Mouse (Mus musculus): ENCODE measurements around the gene Pde2a. TPM values are rescaled to one million over a fixed set of nuclear protein-coding genes. Genes with fewer than 3 reads are reported as not detected.

The Pde2a gene
- total RNA-seq, 1 experiment from 2014 or later = 68.1 TPM

DNA sequence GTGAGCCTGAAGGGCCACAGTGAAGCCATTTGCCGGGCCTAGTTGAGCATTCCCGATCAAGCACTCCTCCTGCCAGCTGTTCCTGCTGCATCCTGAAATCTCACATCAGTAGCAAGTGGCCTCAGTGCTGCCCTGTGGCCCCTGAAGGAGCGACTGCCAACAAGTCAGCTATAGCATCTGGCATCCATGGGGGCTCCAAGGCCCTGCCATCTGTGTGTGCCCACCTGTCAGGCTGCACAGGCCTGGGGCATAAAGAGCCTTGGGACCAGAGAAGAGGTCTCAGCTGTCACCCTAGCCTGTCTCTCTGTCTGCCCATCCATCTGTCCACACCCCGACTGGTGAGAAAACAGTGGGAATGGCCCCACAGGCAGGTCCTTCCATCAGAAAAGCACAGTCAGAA lies 43.4 kb downstream of the Pde2a start:
- no peak for ATAC-seq (ENCODE audit: extremely low read depth, insufficient number of reproducible peaks, low FRiP score, poor library complexity, severe bottlenecking)

DNA sequence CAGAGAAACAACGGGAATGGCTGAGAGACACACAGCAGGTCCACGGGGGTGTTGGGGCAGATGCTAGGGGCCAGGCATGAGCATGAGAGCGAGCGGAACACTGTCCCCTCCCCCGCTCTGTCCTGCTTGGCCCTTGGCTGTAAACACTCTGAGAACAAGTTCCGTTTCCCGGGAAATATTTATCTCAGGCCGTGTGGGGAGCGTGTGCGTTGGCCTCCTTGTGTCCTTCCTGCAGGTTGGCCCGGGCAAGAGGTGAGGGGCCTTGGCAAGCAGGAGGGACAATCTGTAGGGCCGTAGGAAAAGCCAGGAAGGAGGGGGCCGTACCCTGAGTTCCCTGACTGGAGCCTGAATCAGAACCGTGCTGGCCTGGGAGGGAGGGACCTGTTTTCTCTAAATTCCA lies 43.9 kb downstream of the Pde2a start:
- ATAC-seq (ENCODE audit: extremely low read depth, insufficient number of reproducible peaks, low FRiP score, poor library complexity, severe bottlenecking) = no peak

DNA sequence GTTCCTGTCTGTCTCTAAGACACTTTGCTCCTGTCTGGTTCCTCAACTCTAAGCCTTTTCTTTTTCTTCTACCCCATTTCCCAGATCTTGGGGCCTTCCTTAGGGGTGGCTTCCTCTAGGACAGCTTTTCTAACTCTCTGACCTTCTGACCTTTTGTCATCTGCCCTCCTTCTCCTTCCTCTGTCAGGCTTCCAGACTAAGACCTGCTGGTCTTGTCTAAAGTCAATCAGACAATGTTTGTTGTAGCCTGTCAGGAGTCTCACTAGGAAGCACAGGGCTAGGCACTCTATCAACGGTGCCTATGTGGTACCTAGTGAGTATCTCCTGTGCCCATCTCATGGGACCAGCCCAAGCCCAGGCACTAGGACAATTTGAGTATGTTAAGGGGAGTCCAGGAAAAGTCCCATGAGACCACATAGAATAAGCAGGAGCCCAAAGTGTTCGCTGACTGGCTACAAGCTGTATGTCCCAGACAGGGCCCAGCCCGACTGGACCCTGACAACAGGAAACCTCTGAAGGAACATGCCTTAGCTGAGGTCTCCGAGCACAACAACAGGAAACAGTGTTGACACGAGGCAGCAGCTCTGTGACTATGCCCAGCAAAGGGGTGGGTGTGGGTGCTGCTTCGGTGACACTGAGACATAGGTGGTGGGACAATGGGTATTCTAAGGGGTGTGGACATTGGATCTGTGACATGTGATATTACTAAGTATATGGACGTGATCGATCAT lies 44.5 kb downstream of the Pde2a start:
- ATAC-seq (ENCODE audit: extremely low read depth, insufficient number of reproducible peaks, low FRiP score, poor library complexity, severe bottlenecking) = peak; percentile 64

DNA sequence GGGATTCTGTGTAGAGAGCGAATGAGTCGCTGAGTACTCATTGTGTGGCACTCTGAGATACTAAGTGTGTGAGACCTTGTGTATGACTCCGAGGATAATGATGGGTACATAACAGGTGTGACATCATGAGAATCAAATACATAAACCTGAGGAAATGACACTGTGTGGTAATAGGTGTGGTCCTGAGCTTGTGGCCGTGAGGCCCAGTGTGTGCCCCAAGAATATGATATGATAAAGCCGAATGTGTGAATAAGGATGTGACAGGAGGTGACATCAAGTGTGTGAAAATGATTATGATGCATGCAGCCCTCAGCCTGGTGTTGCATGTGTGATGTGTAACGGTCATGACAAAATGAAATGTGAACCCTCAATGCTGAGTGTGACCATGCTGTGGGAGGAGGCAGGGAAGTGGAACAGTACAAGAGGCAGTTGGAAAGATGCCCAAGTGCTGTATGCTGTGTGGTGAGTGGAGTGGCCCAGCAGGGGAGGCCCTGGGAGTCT lies 45.1 kb downstream of the Pde2a start:
- peak; percentile 69 for ATAC-seq (ENCODE audit: extremely low read depth, insufficient number of reproducible peaks, low FRiP score, poor library complexity, severe bottlenecking)

DNA sequence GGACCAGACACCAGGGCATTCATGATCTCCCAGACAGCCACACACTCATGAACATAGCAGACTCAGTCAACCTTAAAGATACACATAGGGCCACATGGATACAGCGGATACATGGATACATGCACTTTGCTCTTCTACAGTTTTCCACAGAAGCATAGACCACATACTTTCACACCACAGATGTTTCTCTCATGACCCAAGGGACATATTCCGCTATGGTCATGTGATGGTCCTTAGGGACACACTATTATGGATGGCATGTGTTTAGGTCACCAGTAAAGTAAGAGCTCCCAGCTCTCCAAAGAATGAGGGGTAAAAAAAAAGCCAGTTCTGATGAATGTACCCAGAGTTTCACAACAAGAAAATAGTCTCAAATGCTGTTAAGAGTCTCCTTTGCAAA lies 49.9 kb downstream of the Pde2a start:
- ATAC-seq (ENCODE audit: extremely low read depth, insufficient number of reproducible peaks, low FRiP score, poor library complexity, severe bottlenecking) = no peak

DNA sequence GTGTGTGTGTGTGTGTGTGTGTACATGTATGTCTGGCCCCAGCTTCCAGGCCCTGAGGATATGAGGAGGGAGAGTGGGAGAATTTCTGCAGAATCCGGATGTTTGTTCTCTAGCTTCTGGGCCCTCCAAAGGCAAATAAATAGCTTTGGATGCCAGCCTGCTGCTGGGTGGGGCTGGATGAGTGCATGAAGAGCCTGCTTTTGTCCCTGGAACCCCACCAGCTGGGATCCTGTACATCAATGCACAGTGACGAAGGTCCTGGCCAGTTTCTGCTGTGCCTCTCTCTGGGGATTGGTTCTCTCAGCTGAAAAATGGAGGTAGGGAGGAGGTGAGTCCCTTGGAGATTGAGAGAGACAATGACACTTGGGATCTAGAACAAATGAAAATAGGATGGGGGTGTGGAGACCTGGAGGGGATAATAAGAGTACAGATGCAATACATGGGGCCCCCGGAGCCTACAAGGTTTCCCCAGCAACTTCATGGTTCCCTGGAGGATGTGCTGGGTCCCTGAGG lies 50.5 kb downstream of the Pde2a start:
- no peak for ATAC-seq (ENCODE audit: extremely low read depth, insufficient number of reproducible peaks, low FRiP score, poor library complexity, severe bottlenecking)

DNA sequence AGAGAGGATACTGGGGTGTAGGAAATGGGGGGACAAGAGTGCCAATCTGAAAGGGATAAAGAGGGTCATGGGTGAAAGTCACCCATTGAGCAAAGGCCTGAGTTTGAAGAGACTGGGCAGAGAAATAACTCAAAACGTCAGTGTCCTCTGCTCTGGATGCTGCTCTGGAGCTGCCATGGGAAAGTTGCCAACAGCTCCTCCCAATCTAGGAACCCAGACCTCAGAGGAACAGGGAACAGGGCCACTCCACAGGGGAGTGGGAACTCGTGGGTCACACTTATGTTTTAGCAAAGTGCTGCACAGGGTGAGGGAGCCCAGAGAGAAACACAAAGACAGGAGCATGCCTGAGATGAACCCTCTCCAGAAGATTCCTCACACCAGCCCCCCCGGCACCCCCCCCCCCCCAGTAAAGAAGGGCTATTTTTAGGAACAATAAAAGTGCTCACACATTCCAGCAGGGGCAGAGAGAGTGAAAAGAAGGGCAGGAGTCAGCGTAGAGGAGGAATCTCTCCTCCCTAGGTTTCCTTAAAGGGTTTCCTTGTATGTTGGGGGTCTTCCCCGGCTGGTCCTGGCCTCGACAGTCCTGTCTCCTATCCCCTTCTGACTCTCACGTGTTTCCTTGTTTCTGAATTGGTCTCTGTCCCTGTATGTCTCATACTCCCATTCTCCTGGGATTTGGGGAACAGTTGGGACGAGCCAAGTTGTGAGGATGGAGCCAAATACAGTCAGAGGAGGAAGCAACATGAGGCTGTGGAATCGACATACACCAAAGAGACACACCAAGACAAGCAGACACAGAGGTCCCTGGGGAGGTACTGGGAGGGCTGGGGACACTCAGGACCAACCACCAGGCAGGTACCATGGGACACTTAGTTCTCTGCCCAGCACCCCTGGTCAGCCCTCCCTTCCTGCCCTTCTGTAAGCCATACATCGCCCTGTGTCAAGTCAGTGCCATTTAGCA lies 51.4 kb downstream of the Pde2a start:
- no peak for ATAC-seq (ENCODE audit: extremely low read depth, insufficient number of reproducible peaks, low FRiP score, poor library complexity, severe bottlenecking)

DNA sequence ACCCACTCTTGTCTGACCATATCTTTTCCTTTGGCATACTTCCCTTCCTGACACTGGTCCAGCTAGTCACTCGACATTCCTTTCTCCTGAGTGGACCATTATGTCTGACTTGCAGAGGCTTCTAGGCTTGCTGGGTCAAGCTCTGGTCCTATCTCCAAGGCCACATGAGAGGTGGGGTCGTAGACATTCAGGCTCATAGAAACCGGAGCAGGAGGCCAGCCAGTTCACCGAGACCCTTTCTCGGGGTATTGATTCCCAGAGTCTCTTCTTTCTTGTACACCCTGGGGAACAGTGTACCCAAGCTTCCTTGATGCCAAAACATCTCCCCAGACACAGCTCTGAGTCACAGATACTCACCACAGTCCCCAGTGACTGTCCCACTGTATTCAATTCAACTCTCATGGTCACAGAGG lies 52.9 kb downstream of the Pde2a start:
- ATAC-seq (ENCODE audit: extremely low read depth, insufficient number of reproducible peaks, low FRiP score, poor library complexity, severe bottlenecking) = no peak

DNA sequence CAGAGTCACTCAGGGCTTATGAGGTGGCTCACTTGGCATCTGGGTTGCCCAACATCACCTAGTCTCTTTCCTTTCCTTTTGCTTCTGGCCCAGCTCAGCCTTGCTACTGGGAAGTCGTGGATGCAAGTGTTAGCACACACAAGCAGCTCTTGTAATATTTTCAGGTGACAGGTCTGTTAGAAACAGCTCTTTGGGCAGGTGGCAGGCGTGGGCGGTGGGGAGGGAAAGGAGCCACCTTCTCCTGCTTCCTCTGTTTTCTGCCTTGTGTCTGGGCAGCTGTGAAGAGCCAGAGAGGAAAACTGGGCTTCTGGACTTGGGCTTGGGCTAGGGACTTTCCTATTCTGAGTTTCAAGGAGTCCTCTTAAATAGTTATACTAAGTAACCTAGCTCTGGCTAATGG lies 54.5 kb downstream of the Pde2a start:
- ATAC-seq (ENCODE audit: extremely low read depth, insufficient number of reproducible peaks, low FRiP score, poor library complexity, severe bottlenecking) = no peak

DNA sequence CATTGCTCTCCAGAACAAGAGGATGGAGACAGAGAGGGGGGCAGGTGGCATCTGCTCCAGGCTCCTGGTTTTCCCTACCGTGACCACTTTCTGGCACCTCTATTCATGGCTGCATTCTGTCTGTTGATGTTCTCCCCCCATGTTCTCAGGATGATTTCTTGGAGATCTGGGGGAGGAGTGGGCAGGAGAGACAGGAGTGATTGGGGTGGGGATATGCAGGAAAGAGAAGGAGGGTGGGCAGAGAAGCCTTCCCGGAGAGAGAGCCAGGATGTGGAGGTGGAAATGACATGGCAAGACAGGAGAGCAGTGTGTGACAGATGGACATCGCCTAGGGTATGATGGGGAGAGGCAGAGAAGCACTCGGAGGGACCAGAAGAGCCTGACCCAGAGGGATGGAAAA lies 55.0 kb downstream of the Pde2a start:
- ATAC-seq (ENCODE audit: extremely low read depth, insufficient number of reproducible peaks, low FRiP score, poor library complexity, severe bottlenecking) = no peak

DNA sequence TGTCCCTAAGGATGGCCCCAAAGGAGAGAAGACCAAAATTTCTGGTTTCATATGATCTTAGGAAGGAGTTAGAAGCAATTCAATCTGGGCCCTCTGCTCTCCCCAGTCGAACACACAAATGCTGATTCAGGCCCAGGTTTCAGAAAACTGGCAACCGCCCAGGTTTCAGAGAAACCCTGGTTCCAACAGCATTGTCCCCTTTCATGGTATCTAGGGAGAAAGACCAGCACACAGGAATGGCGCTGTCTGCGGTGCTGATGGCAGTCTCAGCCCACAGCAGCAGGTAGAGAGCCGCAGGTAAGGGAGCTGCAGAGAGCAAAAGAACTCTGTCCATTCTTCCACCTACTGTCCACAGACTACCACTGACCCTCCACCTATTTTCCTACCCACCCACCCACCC lies 55.7 kb downstream of the Pde2a start:
- no peak for ATAC-seq (ENCODE audit: extremely low read depth, insufficient number of reproducible peaks, low FRiP score, poor library complexity, severe bottlenecking)

DNA sequence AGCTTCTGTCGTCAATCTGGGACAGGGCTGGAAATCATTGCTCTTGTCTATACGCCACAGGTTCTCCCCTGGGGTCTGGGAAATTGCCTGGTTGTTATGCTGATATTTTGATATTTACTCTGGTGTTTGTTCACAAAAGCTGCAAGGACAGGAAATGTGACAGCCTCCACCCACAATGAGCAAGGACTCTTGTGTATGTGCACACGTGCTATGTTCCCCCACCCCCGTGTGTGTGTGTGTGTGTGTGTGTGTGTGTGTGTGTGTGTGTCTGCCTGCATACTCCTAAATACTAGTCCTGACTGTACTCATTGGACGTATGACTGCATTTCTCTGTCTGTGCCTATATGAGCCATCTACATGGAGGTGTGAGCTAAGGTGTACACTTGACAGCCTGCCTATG lies 56.6 kb downstream of the Pde2a start:
- no peak for ATAC-seq (ENCODE audit: extremely low read depth, insufficient number of reproducible peaks, low FRiP score, poor library complexity, severe bottlenecking)

DNA sequence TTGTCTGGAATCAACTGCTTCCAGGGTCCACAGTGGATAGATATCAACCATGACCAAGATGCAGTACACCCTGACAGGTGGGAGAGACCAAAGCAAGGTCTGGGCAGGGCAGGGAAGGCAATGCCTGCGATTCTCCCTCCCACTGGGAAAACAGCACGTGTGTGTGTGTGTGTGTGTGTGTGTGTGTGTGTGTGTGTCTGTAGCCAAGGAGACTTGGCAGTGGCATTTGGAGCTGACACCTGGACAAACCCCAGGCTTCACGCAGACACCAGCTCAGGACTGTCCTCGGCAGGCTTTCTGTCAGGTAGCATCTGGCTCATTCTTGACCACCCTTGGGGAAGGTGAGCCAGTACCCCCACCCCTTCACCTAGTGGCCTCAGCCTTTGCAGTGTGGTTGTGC lies 58.4 kb downstream of the Pde2a start:
- ATAC-seq (ENCODE audit: extremely low read depth, insufficient number of reproducible peaks, low FRiP score, poor library complexity, severe bottlenecking) = no peak

DNA sequence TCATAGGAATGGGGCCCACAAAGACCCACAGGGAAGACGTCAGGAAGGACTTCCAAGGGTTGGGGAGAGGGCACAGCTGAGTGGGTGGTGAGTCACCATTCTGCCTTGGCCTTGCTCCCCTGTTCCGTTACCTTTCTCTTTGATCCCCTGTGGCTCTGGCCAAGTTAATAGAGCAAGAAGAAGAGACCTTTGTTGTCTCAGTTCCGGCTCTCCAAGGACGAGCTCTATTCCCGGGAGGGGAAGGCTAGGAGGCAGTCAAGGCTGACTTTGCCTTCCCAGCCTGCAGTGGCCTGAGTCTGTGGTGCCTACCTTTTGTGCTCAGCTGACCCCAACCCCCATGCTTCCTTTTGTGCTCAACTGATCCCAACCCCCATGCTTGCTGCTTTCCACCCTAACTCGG lies 59.2 kb downstream of the Pde2a start:
- ATAC-seq (ENCODE audit: extremely low read depth, insufficient number of reproducible peaks, low FRiP score, poor library complexity, severe bottlenecking) = no peak

DNA sequence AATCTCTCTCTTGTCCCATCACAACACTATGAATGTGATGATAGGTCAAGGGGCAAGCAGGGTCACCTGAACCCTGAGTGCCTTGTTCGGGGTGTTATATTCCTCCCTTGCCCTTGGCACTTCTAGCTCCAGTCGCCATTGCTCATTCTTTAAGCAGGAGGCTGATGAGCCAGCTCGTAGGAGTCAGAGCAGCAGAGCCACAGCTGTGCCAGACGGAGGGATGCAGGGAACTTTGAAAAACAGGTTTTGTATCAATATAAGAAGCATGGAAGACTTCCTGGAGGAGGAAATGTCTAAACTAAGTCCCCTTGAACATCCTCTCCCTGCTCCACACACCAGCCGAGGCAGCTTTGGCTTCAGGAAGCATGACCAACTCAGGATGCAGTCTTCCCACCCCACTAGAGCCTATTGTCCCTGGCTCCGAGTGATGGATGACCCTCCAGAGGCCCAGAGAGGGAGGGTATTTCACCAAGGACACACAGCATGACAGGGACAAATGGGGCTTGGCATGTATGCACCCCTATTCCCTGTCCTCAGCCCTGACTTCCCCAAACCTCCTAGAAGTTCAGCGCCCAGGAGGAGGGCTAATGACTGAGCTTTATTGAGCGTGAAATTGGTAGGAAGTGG lies 60.5 kb downstream of the Pde2a start:
- no peak for ATAC-seq (ENCODE audit: extremely low read depth, insufficient number of reproducible peaks, low FRiP score, poor library complexity, severe bottlenecking)

DNA sequence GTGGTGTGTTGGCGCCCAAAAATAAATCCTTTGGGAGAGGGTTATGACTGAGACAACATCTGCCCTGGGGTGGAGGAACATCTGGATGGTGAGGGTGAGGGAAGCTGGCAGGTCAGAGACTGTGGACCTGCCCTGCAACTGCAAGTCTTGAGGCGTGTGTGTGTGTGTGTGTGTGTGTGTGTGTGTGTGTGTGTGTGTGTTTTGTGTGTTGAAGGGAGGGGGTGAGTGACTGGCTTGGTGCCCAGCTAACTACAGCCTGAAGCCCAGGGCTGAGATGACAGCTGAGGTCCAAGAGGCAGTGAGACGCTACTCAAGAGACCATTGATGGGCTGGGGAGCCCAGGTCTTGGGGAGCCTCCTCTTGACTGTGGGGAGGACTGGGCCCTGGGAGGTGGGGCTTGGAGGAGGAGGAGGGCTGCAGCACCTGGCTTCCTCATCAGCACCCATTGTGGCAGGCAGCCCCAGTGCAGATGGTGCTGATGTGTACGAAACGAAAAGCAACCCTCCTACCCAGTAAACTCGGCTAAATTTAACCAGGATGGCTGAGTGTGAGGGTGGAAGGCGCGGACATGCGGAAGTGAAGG lies 61.1 kb downstream of the Pde2a start:
- ATAC-seq (ENCODE audit: extremely low read depth, insufficient number of reproducible peaks, low FRiP score, poor library complexity, severe bottlenecking) = peak; percentile 59; the same call in 1 of the 2 replicates

DNA sequence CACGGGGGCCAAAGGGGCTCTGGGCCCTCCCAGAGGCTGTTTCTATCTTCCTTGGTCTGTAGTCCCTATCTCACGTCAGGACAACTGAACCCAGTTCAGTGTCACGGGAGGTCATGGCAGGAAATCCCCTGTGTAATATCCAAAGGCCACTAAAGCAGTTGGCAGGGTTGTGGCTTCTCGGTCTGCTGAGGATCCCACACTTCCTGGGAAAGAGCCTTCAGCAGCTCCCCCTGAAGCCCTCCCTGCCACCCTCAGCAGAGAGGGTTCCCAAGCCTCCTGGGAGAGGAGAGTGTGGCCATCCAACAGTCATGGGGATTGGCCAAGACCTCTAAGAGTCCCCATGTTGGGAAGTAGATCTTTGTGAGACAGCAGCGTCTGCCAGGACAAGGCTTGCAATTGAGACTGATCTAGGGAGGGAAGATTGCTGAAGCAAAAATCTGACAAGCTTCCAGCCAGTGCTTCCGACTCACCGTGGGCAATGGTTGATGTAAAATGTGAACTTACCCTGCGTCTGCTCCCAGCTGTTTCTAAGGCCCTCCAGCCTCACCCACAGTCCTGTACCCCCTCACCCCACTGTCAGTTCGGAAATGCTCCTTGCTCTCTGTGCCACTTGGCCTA lies 62.1 kb downstream of the Pde2a start:
- no peak for ATAC-seq (ENCODE audit: extremely low read depth, insufficient number of reproducible peaks, low FRiP score, poor library complexity, severe bottlenecking)

DNA sequence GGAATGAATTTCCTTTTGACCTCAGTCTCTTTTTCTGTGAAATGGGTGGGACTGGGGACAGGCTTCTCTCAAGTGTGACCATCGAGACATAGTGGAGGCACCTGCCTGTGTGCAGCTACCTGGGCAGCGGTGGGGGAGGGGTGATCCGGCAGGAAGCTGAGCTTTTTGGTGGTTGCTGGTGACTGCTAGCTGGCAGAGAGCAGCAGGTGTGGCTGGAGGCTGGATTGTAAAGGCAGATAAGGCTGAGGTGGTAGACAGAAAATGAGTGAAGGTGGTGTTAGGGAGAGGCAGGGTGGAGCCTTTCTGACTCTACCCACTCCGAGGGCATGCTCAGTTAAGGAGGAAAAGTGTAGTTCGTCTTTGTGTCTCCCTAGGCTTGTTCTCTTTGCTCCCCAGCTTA lies 65.6 kb downstream of the Pde2a start:
- ATAC-seq (ENCODE audit: extremely low read depth, insufficient number of reproducible peaks, low FRiP score, poor library complexity, severe bottlenecking) = no peak

DNA sequence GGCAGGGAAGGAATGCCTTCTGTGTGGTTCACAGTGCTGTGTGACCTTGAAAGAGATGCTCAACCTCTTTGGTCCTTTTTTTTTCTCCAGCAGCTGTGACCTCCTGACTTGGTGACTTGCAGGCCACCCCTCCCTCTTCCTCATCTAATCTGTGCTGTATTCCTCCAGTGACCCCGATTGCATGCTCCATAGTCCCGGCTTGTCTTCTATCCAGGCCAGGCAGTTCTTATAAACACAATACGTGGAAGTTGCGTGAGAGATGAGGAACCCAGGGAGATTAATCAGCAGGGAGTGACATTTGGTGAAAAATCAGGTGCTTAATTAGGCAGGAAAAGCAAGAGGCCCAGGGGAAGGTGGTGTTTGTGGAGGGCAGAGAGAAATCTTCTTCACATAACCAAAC lies 69.5 kb downstream of the Pde2a start:
- ATAC-seq (ENCODE audit: extremely low read depth, insufficient number of reproducible peaks, low FRiP score, poor library complexity, severe bottlenecking) = no peak

All from neutrophil, adult 5-6 weeks (primary cell).